Mouse (Mus musculus) adrenal gland, postnatal 14 days (tissue): ENCODE measurements at regions not wholly inside any gene's neighbourhood (a gene's known extent, or its start where the extent isn't known, plus 50 kb on each side); places are given as distances from the start of the nearest gene placed in this dataset.

Experiments used
- DNase-seq: peaks from one replicate; pipeline ENCODE4 v3.0.0; 2021; ENCODE audit warnings: mixed read lengths

DNA sequence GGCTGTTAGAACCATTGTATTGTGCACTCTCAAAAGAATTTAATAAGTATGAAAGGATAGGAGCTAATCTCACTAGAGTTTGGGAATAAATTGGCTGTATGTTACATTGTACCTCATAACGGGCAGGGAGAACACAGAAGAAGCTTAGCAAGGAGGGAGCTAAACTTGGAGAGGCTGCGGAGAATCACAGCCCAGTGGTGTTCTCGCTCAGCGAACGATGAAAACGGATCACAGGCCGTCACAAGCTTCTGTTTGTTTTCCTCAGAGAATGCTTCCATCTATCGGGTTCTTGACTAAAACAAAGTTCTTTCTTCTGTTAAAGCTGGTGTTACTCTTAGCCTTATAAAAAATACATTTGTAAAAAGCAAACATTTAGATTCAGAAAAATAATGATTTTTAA lies 178.2 kb upstream of the Rnd3 start:
- DNase-seq, result no peak

DNA sequence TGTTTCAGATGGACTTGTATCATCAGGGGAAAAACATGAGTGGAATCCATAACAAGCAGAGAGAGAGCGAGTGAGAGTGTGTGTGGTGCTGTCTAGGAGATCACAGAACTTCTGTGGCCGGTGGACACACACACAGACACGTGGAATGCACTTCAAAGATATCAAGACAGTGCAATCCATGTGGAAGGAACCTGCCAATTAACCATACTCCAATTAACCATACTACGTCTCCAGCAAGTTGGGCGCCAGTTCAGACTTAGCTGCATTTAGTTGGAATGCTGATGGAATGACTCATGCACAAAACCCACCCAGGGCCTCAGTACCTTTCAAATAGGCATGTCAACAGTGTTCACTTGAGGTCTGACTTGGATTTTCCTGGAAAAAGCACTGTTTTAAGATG lies 172.8 kb upstream of the Rnd3 start:
- no peak for DNase-seq

DNA sequence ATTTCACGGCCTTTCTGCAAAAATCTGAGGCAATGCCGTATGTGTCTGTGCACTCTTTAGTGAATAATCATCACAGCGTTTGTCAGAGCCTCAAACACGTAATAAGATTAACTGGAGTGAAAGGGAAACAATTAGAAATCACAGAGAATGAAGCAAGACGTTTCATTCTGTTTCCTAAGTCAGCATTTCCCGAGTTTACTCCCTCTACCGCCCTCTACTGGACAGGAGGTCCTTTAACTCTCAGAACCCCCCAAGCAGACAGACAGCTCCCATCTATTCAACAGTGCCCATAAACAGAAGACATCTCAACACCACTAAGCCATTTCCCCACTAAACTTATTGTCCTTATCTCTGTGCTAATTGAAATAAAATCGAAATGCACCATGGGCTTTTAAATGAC lies 167.5 kb upstream of the Rnd3 start:
- no peak for DNase-seq

DNA sequence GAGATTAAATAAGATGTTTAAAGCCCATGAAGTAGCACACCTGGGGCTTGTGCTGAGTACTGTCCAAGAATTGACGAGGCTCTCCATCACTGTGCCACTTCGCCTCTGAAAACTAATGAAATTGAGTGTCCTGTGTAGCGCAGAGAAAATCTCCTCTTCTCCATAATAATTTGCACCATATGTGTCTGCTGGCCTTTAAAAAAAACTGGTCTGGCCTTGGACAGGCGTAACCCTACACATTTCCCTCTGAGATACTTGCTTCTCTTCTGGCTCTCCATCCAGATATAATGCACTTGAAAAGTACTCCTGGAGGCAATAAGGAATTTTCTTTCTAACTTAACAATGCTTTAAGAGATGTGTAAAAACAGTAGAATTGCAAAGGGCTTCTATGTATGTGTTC lies 164.5 kb upstream of the Rnd3 start:
- DNase-seq, result no peak

DNA sequence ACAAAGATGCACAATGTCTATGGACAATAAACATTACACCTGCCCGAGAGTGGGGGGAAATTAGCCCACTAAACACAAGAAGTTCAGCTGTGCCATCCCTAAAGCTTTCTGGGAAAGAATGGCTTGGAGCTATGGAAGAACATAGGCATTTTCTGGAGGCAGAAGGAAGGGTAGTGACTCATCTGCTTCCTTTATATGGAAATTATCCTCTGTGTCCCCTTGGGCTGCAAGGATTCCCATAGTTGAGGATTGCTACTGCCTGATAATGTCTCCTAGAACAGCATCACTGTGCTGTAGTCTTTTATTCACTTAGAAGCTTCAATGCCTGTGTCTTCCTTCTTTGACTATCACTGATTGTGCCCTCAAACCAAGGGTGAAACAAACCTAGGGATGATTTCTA lies 157.3 kb upstream of the Rnd3 start:
- no peak for DNase-seq

DNA sequence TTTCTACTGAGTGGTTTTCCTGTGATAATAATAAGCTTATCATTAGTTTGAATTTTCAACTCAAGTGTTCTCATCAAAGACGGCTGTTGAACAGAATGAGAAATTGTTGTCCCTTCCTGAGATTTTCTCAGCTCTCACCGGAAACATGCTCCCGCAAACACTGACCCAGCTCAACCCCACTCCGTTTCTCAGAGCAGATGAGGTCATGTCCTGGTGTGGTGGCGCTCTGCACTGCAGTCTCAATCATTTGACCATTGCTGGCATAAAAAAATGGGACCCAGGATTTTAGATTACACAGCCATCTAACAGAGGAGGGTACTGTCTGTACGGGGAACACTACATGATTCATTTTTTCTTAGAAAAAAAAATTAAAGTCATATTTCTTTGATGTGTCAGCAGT lies 156.5 kb upstream of the Rnd3 start:
- peak; percentile 79 for DNase-seq

DNA sequence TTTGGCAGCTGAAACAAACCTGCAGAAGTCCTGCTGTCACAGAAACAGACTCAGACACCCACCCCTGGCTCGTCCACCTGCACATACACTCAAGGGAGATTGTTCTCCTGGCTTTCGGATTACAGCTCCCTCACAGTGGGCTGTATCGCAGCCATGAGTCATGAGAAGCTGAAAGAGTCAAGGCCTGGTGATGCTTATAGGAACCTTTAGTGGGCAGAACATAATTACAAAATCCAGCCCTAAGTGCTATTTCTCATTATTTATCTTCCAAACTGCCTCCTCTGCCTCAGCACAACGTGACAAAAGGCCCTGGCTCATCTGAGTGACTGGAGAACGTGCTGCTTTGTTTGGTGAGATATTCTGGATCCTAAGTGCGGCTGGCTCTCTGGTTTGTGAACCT lies 155.8 kb upstream of the Rnd3 start:
- DNase-seq, result peak; percentile 25

DNA sequence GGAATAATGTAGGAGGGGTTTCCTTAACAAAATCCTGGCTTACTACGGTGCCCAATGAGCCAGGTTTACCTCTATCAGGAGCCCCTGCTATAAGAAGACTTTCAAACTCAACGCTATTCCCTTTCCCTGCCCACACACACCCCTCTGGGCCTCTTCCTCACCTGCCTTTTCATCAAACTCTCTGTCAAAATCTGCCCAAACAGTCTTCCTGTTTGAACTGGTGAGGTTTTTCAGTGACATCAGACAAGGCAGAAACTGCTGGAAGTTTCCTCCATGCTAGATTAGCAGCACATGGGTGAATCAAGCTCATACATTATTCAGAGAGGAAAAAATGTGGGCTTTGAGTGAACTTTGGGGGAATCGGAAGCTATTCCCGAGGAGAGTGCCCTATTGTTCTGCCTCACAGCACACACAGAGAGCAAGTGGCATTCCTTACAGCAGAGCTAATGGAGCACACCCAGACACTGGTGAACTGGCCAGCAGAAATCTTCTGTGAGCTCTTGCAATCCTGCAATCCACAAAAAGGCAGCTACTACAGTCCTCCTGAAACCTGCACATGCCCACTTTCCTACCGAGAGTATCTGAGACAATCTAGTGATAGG lies 141.8 kb upstream of the Rnd3 start:
- no peak for DNase-seq

DNA sequence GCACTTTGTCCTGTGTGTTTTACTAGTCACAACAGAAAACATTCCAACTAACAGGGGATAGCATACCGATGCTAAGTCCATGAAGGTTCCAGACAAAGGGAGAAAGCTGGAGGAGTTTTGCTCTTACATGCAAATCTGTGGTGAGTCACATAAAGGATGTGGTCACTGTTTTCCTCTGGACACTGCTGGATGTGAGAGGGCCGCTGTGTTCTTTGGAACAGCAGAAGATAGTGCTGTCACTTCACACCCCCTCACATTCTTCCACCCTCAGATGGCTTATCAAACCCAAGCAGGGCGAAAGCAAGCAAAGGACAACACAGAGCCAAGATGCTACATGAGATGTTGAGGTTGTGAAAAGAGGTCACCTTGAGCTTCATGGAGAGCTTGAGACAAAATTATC lies 139.8 kb upstream of the Rnd3 start:
- DNase-seq, result no peak

DNA sequence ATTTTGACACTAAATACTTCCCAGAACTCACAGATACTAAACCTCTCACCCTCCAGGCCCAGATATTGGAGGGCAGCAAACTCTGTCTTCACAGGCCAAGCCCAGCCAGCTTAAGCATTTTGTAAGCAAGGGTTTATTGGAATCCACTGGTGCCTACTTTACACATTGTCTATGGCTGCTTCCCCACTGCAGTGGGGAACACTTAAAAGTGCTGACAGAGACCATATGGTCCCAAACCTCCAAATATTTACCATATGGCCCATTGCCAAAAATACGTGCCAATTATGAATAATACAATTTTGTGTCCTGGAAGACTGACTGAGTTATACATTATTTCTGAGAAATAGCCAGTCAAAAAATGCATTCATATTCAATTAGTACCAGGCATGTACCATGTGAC lies 136.7 kb upstream of the Rnd3 start:
- no peak for DNase-seq

DNA sequence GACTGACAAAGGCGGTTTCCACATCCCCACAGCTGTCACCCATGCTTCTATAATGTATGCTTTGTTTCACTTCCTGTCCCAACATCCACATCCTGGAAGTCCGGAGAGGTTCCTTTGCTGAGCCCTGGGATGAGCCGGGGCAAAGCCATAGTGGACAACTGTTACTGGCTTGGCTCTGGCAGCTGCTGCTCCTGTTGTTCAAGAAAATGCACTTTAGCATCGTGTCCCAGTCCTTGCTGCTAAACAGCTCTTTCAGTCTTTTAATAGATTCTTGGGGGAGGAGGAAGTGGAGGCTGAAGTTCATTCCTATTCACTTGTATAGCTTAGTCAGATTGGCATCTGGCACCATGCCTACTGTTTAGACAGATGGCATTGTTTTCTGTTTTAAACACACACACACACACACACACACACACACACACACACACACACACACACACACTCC lies 135.9 kb upstream of the Rnd3 start:
- peak; percentile 9 for DNase-seq

DNA sequence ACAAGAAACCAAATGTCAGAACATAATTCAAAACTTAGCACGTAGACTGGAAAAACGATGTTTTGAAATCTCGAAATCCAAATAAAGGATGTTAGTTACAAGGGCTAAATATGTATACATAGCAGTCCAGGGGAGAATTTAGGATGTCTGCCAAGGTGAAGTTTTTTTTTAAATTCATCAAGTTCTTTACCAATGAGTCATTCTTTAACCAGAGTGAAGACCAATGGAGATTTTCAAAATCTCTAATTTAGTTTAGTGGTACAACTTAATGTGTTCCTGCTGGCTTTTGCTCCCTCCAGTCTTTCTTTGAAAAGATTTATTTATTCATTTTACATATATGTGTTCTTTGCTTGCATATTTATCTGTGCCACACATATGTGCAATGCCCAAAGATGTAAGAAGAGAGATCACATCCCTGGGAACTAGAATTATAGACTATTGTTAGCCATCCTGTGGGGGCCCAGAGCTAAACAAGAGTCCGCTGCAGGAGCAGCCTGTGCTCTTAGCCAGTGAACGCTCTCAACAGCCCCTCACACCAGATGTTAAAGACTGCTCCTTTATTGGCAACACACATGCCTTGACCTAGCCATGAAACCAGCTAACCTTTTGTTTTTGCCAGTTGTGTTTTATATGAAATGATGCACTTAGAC lies 130.6 kb upstream of the Rnd3 start:
- no peak for DNase-seq

DNA sequence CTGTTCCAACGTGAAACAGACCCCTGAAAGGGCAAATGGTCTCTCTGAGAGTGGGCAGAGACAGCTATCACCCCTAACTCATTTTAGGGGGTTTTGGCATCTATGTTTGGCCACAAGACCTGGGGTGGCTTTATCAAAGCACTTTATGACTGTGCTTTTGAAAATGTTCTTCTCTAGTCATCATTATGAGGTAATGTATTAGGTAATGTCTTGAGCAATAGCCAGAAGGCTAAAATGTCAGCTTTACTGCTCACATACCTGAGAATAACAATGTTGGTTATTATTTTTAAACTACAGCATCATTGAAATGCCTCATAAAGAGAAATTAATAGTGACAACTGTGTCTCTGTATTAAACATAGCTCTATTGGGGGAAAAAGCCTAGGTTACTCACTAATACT lies 129.9 kb upstream of the Rnd3 start:
- no peak for DNase-seq

DNA sequence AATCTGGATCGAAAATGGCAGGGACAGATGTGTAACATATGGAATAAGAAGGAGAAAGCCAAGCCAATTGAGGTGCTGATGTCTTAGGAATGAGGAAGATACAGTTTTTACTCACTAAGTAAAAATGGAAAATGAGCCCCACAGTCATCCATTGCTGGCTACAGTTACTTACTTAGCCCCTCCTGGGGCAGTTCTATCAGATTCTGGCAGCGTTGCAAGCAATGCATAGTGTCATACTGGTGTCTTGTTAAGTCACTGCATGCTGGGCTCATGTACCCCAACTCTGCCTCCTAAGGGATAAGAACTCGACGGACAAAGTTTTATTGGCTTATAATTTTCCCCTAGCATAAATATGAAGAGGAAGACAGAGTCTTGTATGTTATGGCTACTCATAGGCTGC lies 129.4 kb upstream of the Rnd3 start:
- no peak for DNase-seq

DNA sequence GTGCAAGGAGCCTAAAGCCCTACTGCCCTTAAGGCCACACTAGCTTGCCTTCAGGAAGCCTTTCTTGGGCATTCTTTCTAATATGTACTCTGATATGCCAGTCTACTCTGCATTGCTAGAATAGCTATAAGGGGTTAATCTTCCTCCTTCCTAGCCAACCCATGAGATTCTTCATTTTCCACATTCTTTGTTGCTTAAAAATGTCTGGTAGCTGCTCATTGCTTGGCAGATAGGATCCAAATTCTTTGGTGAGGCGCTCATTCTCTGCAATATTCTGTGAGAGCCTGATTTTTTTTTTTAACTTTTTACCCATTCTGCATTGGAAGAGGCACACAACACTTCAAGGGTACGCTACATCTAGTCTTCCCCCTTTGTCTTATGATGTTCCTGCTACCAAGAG lies 127.7 kb upstream of the Rnd3 start:
- DNase-seq, result no peak

DNA sequence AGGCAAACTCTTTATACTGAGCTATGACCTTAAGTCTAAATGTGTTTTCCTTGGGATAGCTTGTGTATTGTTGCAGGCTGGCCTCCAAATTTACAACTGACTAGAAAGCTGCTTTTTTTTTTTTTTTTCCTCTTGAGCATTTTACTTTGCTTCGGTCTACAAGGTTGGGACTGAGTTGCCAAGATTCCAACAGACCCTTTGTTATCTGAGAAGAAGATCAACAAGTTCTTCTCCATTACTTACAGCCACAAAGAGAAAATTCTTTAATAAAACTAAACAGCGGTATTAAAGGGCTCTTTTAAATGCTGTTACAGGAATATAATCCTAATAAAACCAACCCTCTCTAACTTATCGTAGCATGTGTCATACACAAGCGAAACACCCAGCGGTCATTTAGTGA lies 124.4 kb upstream of the Rnd3 start:
- no peak for DNase-seq

DNA sequence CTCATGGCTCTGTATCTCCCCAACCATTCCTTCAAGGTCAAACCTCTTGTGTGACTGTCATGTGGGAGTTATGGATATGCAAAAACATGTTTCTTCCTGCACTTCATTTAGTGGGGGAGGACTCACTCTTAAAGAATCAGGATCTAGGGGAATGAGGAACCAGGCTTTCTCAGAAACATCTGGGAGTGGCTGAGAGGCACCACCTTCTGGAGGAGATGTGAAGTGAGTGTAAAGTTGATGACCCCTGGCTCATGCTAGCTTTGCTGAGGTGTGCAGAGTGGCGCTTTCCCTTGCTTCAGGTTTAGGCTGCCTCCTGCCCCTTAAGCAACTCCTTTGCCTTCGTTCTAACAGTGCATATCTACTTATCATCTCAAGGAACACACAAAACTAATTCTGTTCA lies 119.6 kb upstream of the Rnd3 start:
- no peak for DNase-seq

DNA sequence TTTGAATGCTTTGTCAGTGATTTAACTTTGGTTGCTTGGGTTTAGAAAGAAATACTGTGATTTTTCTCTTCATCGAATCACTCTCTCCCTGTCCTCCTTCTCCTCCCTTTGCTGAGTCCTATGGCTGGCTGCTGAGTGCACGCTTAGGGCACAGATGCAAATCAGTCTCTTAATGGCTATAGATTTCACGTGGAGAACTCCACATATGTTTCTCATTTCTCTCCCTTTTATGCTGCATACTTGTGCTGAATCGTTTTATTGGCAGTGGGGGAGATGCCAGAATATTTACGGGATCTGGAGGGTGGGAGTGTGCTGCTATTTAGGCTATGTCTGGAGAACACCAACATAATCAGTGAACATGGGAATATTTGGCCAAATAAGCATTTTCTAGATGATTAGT lies 118.8 kb upstream of the Rnd3 start:
- DNase-seq, result no peak

DNA sequence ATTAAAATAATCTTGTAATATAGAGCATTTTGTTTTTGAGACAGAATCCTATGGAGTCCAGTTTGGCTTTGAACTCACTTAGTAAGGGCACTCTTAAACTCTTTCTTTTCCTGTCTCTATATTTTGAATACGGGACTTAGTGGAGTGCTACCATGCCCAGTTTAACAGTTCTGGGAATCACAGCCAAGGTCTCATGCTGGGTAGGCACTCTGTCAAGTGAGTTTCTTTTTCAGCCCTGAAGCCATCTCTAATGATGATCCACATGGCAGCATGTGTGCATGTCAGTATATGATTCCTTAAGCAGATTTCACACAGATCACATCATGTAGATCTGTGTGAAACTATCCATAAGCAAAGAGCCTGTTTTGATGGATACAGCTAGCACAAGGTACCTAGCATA lies 113.6 kb upstream of the Rnd3 start:
- no peak for DNase-seq

DNA sequence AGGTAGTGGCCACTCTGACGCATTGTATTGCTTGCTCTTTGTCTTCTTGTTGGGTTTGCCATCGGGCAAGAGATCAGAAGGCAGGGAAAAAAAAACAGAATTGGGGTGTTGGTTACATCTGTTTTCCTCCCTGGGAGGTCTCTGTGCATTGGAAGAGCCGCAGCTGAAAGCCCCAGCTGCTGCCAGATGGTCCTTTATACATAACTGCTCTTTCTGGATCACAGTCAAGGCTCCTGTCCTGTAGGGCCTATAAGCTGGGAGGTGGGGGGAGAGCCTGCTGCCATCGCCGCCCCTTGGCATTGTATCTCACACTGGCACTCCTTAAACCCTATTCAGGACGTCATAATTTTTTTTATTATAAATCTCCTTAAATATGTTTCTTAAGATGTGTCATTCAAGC lies 101.9 kb upstream of the Rnd3 start:
- no peak for DNase-seq

DNA sequence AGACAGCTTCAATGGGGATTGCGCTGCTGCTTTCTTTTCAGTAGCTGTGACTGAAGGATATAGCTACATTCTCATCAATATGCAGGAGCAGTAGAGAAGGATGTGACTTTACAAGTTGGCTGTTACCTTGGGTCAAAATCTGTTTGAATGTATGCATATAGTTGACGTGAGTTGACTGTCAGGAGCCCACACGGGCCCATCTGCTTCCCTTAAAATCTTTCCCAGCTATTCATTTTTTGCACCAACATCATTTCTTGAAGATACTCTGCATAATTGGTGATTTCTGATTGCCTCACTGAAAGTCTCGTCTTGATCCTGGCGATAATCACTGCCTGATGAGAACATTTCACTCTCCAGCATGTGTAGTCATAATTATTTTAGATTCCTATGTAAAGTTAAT lies 92.7 kb upstream of the Rnd3 start:
- DNase-seq, result no peak

DNA sequence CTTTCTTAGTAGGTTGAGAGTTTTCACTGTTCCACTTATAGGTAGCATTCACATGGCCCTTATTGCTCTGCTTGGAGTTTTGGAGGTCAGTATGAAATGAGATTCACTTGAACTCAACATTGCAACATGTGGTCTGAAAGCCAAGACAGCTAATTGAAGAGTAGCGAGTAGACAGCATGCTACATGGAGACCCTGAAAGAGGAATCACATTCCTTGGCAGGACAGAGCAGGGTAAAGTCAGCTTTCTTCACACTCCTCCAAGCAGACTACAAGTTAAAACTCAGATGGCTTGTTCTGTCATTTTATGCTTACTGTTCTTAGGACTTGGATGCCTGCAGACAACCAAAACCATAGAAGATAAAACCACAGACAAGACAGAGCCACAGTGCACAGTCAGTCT lies 91.1 kb upstream of the Rnd3 start:
- DNase-seq, result no peak

DNA sequence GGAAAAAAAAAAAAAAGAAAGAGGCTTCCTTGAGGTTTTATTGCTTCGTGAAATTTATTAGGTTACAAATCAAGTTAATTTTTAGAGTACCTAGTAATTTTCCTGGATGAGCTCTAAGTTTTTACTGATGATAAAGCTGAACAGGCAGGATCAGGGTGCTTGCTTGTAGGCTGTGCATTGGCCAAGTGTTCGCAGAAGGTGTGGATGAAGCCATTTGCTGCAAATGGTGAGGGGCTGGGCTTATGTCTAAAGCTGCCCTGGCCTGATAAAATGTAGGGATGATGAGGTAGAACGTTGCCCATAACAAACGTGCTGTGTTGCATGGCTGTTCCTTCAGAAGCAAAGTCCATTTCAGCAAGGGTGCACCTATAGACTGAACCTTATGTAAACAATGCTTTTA lies 90.1 kb upstream of the Rnd3 start:
- DNase-seq, result no peak

DNA sequence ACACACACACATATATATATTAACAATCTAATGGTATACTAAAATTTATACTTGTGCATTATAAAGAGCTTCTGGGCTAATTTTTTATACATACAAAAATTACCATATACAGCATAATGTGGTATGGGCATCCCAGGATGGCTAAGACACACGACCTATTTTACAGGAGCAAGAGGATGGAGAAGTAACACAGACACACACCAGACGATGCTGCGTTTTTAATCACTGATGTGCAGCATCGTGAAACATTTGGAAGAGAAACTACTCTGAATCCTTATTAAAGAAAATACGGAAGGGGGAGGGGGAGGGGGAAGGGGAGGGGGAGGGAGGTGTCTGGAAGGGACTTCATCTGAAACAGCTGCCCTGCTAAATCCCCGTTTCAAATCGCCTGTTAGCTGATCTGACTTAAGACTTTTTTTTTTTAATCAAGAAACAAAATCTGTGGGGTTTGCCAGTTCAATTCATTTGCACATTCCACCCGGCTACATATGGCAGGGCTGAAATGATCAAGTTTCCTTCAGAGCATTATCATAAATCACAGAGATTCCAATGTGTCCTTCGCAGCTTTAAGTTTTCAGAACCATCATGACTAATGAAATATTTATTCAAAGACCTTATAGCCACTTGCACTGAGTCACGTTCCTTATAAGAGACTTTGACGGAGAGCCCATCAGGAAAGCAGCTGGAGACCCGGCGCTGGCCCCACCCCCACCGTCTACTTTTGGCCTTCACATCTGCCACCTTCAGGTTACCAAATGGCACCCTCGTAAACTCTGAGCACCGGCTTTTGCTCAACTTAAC lies 89.4 kb upstream of the Rnd3 start:
- peak; percentile 8 for DNase-seq
